Mouse (Mus musculus): ENCODE results near the gene Gas2l2. TPM values are rescaled to one million over a fixed set of nuclear protein-coding genes. Genes with fewer than 3 reads are reported as not detected.

The Gas2l2 gene
- total and polyA plus RNA-seq, 3 experiments: 0.10 TPM; not detected in 2

- Histone ChIP-seq H3K4me1 (ENCODE audit: control insufficient read depth, insufficient read depth, low read length) (peaks cover 2% of the 10 kb centered on the region; the same call in 1 of the 2 replicates), H3K27ac (no peak overlapping the region), H3K27me3 (ENCODE audit: control insufficient read depth, insufficient read depth, low read length) (no peaks in the 10 kb centered on the region), H3K36me3 (ENCODE audit: control insufficient read depth, insufficient read depth, low read length) (no peaks in the 10 kb centered on the region; the same call in 1 of the 2 replicates), H3K79me2 (replicated peaks; ENCODE audit: control insufficient read depth, insufficient read depth, low read length) (no peaks in the 10 kb centered on the region), H3K4me3 (no peak overlapping the region), H3K9ac (ENCODE audit: low read depth, low read length) (no peak overlapping the region)
- intact Hi-C loops (cut with DNase I): no loop called here
- 92% methylated on average over 1 of the region's 1 CpGs for WGBS
- DNase-seq: no peak
- no peak for TF ChIP-seq POLR2A (IDR thresholded peaks at IDR 0.05; ENCODE audit: insufficient read depth, low read depth, low read length)
- no peak for TF ChIP-seq EP300 (IDR thresholded peaks at IDR 0.05; ENCODE audit: insufficient read depth, low read depth, low read length)
- no peak for TF ChIP-seq CTCF (IDR thresholded peaks at IDR 0.05)
Measured at GRCm38 (mm10) chr11:83383532-83383887, 45.7 kb downstream of the Gas2l2 start.

- Histone ChIP-seq H3K27ac (no peak overlapping the region), H3K9ac (ENCODE audit: low read depth, low read length) (no peak overlapping the region), H3K79me2 (replicated peaks; ENCODE audit: control insufficient read depth, insufficient read depth, low read length) (no peaks in the 10 kb centered on the region), H3K4me3 (no peak overlapping the region), H3K27me3 (ENCODE audit: control insufficient read depth, insufficient read depth, low read length) (no peaks in the 10 kb centered on the region), H3K36me3 (ENCODE audit: control insufficient read depth, insufficient read depth, low read length) (no peaks in the 10 kb centered on the region; the same call in 1 of the 2 replicates), H3K4me1 (ENCODE audit: control insufficient read depth, insufficient read depth, low read length) (peaks cover 2% of the 10 kb centered on the region; the same call in 1 of the 2 replicates)
- WGBS: 85% methylated on average over 9 of the region's 9 CpGs
- intact Hi-C loops (cut with DNase I): no loop called here
- DNase-seq: no peak
- TF ChIP-seq POLR2A (IDR thresholded peaks at IDR 0.05; ENCODE audit: insufficient read depth, low read depth, low read length): no peak
- no peak for TF ChIP-seq CTCF (IDR thresholded peaks at IDR 0.05)
Measured at GRCm38 (mm10) chr11:83382876-83383531, 46.3 kb downstream of the Gas2l2 start.

- TF ChIP-seq CTCF (IDR thresholded peaks at IDR 0.05): no peak
- no peak for TF ChIP-seq POLR2A (IDR thresholded peaks at IDR 0.05; ENCODE audit: insufficient read depth, low read depth, low read length)
- TF ChIP-seq EP300 (IDR thresholded peaks at IDR 0.05; ENCODE audit: insufficient read depth, low read depth, low read length): no peak
- DNase-seq: no peak
- H3K4me3 ChIP-seq: no peak overlapping the region
- H3K27me3 ChIP-seq (ENCODE audit: control insufficient read depth, insufficient read depth, low read length): no peaks in the 10 kb centered on the region
- no peaks in the 10 kb centered on the region; the same call in 1 of the 2 replicates for H3K36me3 ChIP-seq (ENCODE audit: control insufficient read depth, insufficient read depth, low read length)
- H3K9ac ChIP-seq (ENCODE audit: low read depth, low read length): no peak overlapping the region
- H3K4me1 ChIP-seq (ENCODE audit: control insufficient read depth, insufficient read depth, low read length): peaks cover 2% of the 10 kb centered on the region; the same call in 1 of the 2 replicates
- intact Hi-C loops (cut with DNase I): loop anchor here (5.0 kb wide), 1 partner anchor 37 kb away; no protein-coding TSS in a partner anchor
- H3K79me2 ChIP-seq (replicated peaks; ENCODE audit: control insufficient read depth, insufficient read depth, low read length): no peaks in the 10 kb centered on the region
- H3K27ac ChIP-seq: no peak overlapping the region
- 70% methylated on average over 7 of the region's 7 CpGs for WGBS
Measured at GRCm38 (mm10) chr11:83379745-83380341, 49.4 kb downstream of the Gas2l2 start.

Other genes with a start within 250 kb of the Gas2l2 start
- 1 to 10 TPM; 2.0 to 3.5 TPM for gene Slfn3, start 238.1 kb downstream of the Gas2l2 start, total RNA-seq (2021)
- gene Slfn3, start 238.1 kb downstream of the Gas2l2 start, polyA plus RNA-seq (2012; rRNA removed): 0.72 and 1.9 TPM in 2 replicates
- gene Slfn14, start 142.7 kb downstream of the Gas2l2 start, total RNA-seq (2021): under 1 TPM in 1 of 2 experiments, not detected in 1; 0.14 TPM
- gene Slfn14, start 142.7 kb downstream of the Gas2l2 start, polyA plus RNA-seq (2012; rRNA removed): not detected in 2 replicates
- 10 to 100 TPM; 42.2 to 43.6 TPM for gene Ap2b1, start 130.4 kb downstream of the Gas2l2 start, total RNA-seq (2021)
- gene Ap2b1, start 130.4 kb downstream of the Gas2l2 start, polyA plus RNA-seq (2012; rRNA removed): 16.3 and 27.8 TPM in 2 replicates
- 10 to 100 TPM in 1 of 2 experiments, 1 to 10 TPM in 1; 8.7 to 13.5 TPM for gene Pex12, start 126.9 kb downstream of the Gas2l2 start, total RNA-seq (2021)
- gene Pex12, start 126.9 kb downstream of the Gas2l2 start, polyA plus RNA-seq (2012; rRNA removed): 7.2 and 8.6 TPM in 2 replicates
- 10 to 100 TPM; 61.9 to 77.8 TPM for gene Rasl10b, start 20.3 kb downstream of the Gas2l2 start, total RNA-seq (2021)
- 70.8 and 71.6 TPM in 2 replicates for gene Rasl10b, start 20.3 kb downstream of the Gas2l2 start, polyA plus RNA-seq (2012; rRNA removed)
- not detected for gene 1700020L24Rik, start 8.2 kb upstream of the Gas2l2 start, total RNA-seq (2021)
- 0.27 TPM in 1 of 2 replicates, not detected in the other for gene 1700020L24Rik, start 8.2 kb upstream of the Gas2l2 start, polyA plus RNA-seq (2012; rRNA removed)
- 1 to 10 TPM; 4.7 to 4.9 TPM for gene Mmp28, start 33.6 kb upstream of the Gas2l2 start, total RNA-seq (2021)
- 3.3 and 4.4 TPM in 2 replicates for gene Mmp28, start 33.6 kb upstream of the Gas2l2 start, polyA plus RNA-seq (2012; rRNA removed)
- 10 to 100 TPM; 34.2 to 39.6 TPM for gene Taf15, start 43.6 kb upstream of the Gas2l2 start, total RNA-seq (2021)
- gene Taf15, start 43.6 kb upstream of the Gas2l2 start, polyA plus RNA-seq (2012; rRNA removed): 9.1 and 15.2 TPM in 2 replicates
- gene Heatr9, start 92.7 kb upstream of the Gas2l2 start, total RNA-seq (2021): not detected
- gene Heatr9, start 92.7 kb upstream of the Gas2l2 start, polyA plus RNA-seq (2012; rRNA removed): not detected in 2 replicates
- under 1 TPM in 1 of 2 experiments, not detected in 1; 0.80 TPM for gene Ccl5, start 101.1 kb upstream of the Gas2l2 start, total RNA-seq (2021)
- gene Ccl5, start 101.1 kb upstream of the Gas2l2 start, polyA plus RNA-seq (2012; rRNA removed): 2.5 and 20.2 TPM in 2 replicates
- gene Ccl9, start 149.2 kb upstream of the Gas2l2 start, total RNA-seq (2021): 10 to 100 TPM; 12.6 to 13.7 TPM
- 4.3 and 6.7 TPM in 2 replicates for gene Ccl9, start 149.2 kb upstream of the Gas2l2 start, polyA plus RNA-seq (2012; rRNA removed)
- 10 to 100 TPM; 21.5 to 25.4 TPM for gene Ccl6, start 163.6 kb upstream of the Gas2l2 start, total RNA-seq (2021)
- gene Ccl6, start 163.6 kb upstream of the Gas2l2 start, polyA plus RNA-seq (2012; rRNA removed): 13.0 and 14.1 TPM in 2 replicates
- gene Rpl9-ps1, start 216.2 kb upstream of the Gas2l2 start, total RNA-seq (2021): not detected
- not detected in 2 replicates for gene Rpl9-ps1, start 216.2 kb upstream of the Gas2l2 start, polyA plus RNA-seq (2012; rRNA removed)
- gene Ccl3, start 219.9 kb upstream of the Gas2l2 start, total RNA-seq (2021): not detected
- gene Ccl3, start 219.9 kb upstream of the Gas2l2 start, polyA plus RNA-seq (2012; rRNA removed): 0.59 and 0.92 TPM in 2 replicates
- gene Ccl4, start 233.1 kb upstream of the Gas2l2 start, total RNA-seq (2021): not detected
- 0.61 and 1.00 TPM in 2 replicates for gene Ccl4, start 233.1 kb upstream of the Gas2l2 start, polyA plus RNA-seq (2012; rRNA removed)

Data from heart, adult 2 months (tissue).